Mouse (Mus musculus): ENCODE measurements at regions not wholly inside any gene's neighbourhood (a gene's known extent, or its start where the extent isn't known, plus 50 kb on each side); places are given as distances from the start of the nearest gene placed in this dataset.

DNA sequence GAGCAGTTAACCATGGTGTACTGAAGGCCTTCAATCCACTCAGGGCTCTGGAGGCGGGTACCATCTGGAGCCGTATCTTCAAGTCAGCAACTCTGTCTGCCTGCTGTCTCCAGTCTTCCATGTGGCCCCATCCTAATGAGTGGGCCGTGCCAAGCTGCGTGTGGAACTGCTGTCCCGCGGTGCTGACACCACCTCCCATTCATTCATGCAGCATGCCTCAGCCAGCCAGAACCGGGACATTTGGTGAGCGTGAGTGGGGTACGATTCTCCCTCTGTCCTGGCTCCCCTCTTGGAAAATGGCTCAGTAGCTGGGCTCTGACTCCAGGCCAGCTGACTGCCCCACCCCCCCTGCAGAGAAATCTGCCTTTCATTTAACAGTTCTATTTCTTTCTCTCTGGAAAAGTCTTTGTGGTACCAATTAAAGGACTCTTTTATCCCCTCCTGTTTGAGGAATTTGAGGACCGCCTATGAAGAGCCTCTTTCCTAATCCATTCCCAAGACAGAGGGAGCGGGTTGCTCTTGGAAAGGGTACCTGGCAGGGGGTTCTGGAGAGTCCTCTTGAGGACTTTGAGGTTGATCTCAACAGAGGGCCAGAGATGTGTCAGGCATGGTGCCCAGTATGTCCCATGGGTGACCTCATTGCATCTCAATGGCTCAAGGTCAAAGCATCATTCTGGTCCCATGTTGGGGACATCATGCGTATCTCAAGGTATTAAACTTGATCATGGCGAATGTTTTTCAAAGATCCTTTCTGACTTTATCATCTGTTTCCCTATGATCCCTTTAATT lies 55.5 kb upstream of the Brd7 start:
- Histone ChIP-seq H3K9ac (no peak overlapping the region), H3K4me2 (no peak overlapping the region), H3K4me1 (replicated peaks) (no peaks in the 10 kb centered on the region), H3K9me3 (replicated peaks) (no peaks in the 10 kb centered on the region), H3K36me3 (replicated peaks) (no peaks in the 10 kb centered on the region), H3K4me3 (replicated peaks) (no peak overlapping the region), H3K27me3 (no peaks in the 10 kb centered on the region), H3K27ac (replicated peaks) (no peak overlapping the region)
- WGBS (ENCODE audit: insufficient replicate concordance) = 65% methylated on average over 13 of the region's 13 CpGs
- no peak for ATAC-seq (ENCODE audit: insufficient read depth)

DNA sequence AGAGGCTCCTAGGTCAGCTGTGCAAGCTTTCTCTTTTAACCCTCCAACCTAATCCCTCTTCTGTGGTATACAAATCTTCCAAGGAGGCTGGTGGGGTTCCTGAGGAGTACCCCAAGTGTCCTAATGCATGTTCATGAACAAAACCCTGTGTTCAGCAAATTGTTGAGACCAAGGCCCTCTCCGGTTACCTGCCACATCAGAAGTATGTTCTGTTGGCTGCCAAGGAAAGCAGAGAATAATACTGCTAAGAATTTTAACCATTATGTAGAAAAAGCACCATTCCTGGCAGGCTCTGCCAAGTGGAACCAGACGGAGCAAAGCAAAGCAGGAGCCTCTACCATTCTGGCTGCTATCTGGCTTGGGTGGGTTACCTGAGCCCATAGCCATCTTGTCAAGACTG lies 61.3 kb upstream of the Brd7 start:
- Histone ChIP-seq H3K4me2 (no peak overlapping the region), H3K4me3 (replicated peaks) (no peak overlapping the region), H3K4me1 (replicated peaks) (no peaks in the 10 kb centered on the region), H3K9ac (no peak overlapping the region), H3K27ac (replicated peaks) (no peak overlapping the region), H3K36me3 (replicated peaks) (no peaks in the 10 kb centered on the region), H3K9me3 (replicated peaks) (no peaks in the 10 kb centered on the region), H3K27me3 (no peaks in the 10 kb centered on the region)
- 63% methylated on average over 2 of the region's 2 CpGs for WGBS (ENCODE audit: insufficient replicate concordance)
- no peak for ATAC-seq (ENCODE audit: insufficient read depth)

DNA sequence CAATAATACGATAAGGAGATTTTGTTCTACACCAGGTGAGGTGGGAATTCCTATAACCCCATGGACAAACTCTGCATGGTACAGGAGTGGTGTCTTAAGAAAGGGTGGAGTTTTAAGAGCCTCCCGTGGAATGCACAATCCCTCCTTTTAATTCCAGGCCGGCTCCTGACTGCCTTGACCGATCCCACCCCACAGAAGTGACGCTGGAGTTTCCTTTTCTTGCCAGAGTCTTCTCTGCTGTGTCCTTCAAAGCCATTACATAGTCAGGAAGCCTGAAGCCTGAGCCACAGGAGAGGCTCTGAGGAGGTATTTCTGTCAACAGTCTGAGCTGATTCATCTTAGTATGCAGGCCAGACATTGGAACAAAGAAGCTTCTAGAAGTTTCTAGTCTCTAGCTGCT lies 66.6 kb upstream of the Brd7 start:
- H3K4me3 ChIP-seq (replicated peaks) = no peak overlapping the region
- H3K27ac ChIP-seq (replicated peaks) = no peak overlapping the region
- H3K4me2 ChIP-seq = no peak overlapping the region
- H3K9ac ChIP-seq = no peak overlapping the region
- H3K4me1 ChIP-seq (replicated peaks) = no peaks in the 10 kb centered on the region
- no peak for ATAC-seq (ENCODE audit: insufficient read depth)
- no peaks in the 10 kb centered on the region for H3K27me3 ChIP-seq
- no peaks in the 10 kb centered on the region for H3K36me3 ChIP-seq (replicated peaks)
- WGBS (ENCODE audit: insufficient replicate concordance) = 57% methylated on average over 5 of the region's 5 CpGs
- H3K9me3 ChIP-seq (replicated peaks) = no peaks in the 10 kb centered on the region

DNA sequence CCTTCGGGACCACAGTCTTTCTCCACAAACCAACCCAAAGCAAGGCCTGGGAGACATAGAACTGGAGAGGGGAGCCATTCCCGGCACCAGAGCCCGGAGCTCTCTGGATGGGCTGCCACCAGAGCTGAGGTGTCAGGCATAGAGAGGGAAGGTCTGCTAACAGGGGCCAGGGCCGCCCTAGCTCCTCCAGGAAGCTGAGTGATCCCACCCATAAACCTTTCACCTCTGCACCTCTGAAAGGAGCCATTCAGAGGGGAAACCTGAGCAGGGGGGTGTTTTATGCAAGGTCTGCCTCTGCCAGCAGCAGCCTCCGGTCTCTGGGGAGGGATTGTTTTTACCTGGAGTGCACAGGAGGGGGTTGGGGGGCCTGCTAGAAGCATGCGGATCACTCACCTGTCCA lies 69.4 kb upstream of the Brd7 start:
- Histone ChIP-seq H3K27me3 (peaks cover 5% of the 10 kb centered on the region; the same call in 1 of the 2 replicates), H3K36me3 (replicated peaks) (no peaks in the 10 kb centered on the region), H3K9me3 (replicated peaks) (no peaks in the 10 kb centered on the region), H3K27ac (replicated peaks) (no peak overlapping the region), H3K9ac (no peak overlapping the region), H3K4me3 (replicated peaks) (no peak overlapping the region), H3K4me2 (no peak overlapping the region), H3K4me1 (replicated peaks) (no peaks in the 10 kb centered on the region)
- 45% methylated on average over 6 of the region's 6 CpGs for WGBS (ENCODE audit: insufficient replicate concordance)
- no peak for ATAC-seq (ENCODE audit: insufficient read depth)

DNA sequence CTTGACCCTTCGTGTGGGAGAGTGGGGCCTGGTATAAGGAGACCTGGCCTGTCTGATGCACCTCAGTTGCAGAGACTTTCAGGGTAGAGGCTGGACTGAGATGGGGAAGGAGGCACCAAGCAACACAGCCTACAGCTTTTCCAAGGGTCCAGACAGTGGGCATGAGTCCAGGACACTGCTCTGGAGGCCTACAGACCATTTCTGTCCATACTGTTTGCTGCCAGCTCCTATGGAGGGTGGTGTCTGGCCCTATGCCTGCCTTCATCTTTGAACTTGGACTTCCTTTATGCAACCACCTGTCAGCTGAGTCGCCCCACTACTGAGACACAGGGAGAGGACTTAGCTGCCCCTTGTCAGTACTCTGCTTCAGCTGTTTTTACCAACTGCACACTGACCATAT lies 73.7 kb upstream of the Brd7 start:
- Histone ChIP-seq H3K27ac (replicated peaks) (no peak overlapping the region), H3K4me1 (replicated peaks) (no peaks in the 10 kb centered on the region), H3K9me3 (replicated peaks) (no peaks in the 10 kb centered on the region), H3K9ac (no peak overlapping the region), H3K27me3 (peaks cover 29% of the 10 kb centered on the region), H3K36me3 (replicated peaks) (no peaks in the 10 kb centered on the region), H3K4me2 (no peak overlapping the region), H3K4me3 (replicated peaks) (no peak overlapping the region)
- WGBS (ENCODE audit: insufficient replicate concordance) = 40% methylated on average over 2 of the region's 2 CpGs
- no peak for ATAC-seq (ENCODE audit: insufficient read depth)

DNA sequence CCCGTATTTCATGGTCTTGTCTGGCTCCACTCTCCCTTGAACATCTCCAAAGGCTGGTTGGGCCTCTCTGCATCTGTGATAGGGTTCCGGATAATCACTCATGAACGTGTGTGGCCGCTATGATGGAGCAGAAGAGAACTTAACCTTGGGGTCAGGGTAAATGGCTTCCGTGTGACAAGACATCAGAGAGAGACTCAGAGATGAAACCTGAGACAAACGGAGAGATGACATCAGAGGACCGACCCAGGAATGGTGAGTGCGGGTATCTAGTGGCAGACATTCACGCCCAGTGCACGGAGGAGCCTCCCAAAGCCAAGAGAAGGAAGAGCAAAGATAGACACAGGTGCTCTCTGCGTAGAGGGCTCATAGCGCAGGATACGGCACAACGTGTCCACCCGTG lies 78.2 kb upstream of the Brd7 start:
- Histone ChIP-seq H3K4me1 (replicated peaks) (no peaks in the 10 kb centered on the region), H3K27ac (replicated peaks) (no peak overlapping the region), H3K4me2 (no peak overlapping the region), H3K9ac (no peak overlapping the region), H3K36me3 (replicated peaks) (no peaks in the 10 kb centered on the region), H3K4me3 (replicated peaks) (no peak overlapping the region), H3K9me3 (replicated peaks) (no peaks in the 10 kb centered on the region), H3K27me3 (peaks cover 29% of the 10 kb centered on the region)
- 65% methylated on average over 15 of the region's 15 CpGs for WGBS (ENCODE audit: insufficient replicate concordance)
- ATAC-seq (ENCODE audit: insufficient read depth) = no peak

DNA sequence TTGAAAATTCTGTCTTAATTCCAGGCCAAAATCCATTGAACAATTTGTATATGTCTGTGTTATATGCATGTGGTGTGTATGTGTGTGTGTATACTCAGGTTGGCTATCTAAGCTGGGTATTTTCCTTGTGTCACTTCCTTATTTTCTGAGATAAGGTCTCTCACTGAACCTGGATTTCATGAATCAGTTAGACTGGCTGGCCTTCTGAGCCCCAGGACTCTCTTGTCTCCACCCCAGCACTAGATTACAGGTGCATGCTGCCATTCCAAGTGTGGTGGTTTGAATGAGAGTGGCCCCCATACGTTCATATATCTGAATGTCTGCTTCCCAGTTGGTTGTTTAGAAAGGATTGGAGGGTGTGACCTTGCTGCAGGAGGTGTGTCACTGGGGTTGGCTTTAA lies 77.8 kb upstream of the Nkd1 start:
- Histone ChIP-seq H3K27ac (replicated peaks) (no peak overlapping the region), H3K27me3 (peaks cover 5% of the 10 kb centered on the region; the same call in 1 of the 2 replicates), H3K4me1 (replicated peaks) (no peaks in the 10 kb centered on the region), H3K4me3 (replicated peaks) (no peak overlapping the region), H3K36me3 (replicated peaks) (no peaks in the 10 kb centered on the region), H3K4me2 (no peak overlapping the region), H3K9ac (no peak overlapping the region), H3K9me3 (replicated peaks) (no peaks in the 10 kb centered on the region)
- WGBS (ENCODE audit: insufficient replicate concordance) = 29% methylated on average over 1 of the region's 1 CpGs
- no peak for ATAC-seq (ENCODE audit: insufficient read depth)

DNA sequence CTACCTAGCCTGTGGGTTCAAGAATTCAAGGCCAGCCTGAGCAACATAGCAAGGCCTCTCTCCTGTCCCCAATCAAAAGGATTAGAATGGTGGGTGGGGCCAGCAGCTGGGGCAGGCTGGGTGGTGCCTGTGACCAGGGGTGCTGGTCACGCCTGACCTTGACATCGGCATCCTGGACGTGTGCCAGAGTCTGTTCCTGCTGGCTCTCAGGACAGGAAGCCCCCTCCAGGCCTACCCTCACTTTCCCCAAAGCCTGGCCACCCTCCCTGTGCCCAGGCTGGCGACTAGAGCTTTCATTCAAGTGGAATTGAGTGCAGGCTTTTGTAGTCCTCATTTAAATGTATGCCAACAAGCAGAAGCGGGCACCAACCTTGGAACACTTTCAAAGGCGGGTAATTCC lies 73.7 kb upstream of the Nkd1 start:
- 0 out of 2 replicates have a peak, but pooled peaks cover 4% of the 10 kb centered on the region for H3K4me1 ChIP-seq (replicated peaks)
- H3K4me2 ChIP-seq = no peak overlapping the region
- ATAC-seq (ENCODE audit: insufficient read depth) = no peak
- WGBS (ENCODE audit: insufficient replicate concordance) = 45% methylated on average over 6 of the region's 6 CpGs
- no peak overlapping the region for H3K9ac ChIP-seq
- H3K4me3 ChIP-seq (replicated peaks) = no peak overlapping the region
- H3K27ac ChIP-seq (replicated peaks) = no peak overlapping the region
- no peaks in the 10 kb centered on the region for H3K36me3 ChIP-seq (replicated peaks)
- no peaks in the 10 kb centered on the region for H3K9me3 ChIP-seq (replicated peaks)
- peaks cover 36% of the 10 kb centered on the region for H3K27me3 ChIP-seq

DNA sequence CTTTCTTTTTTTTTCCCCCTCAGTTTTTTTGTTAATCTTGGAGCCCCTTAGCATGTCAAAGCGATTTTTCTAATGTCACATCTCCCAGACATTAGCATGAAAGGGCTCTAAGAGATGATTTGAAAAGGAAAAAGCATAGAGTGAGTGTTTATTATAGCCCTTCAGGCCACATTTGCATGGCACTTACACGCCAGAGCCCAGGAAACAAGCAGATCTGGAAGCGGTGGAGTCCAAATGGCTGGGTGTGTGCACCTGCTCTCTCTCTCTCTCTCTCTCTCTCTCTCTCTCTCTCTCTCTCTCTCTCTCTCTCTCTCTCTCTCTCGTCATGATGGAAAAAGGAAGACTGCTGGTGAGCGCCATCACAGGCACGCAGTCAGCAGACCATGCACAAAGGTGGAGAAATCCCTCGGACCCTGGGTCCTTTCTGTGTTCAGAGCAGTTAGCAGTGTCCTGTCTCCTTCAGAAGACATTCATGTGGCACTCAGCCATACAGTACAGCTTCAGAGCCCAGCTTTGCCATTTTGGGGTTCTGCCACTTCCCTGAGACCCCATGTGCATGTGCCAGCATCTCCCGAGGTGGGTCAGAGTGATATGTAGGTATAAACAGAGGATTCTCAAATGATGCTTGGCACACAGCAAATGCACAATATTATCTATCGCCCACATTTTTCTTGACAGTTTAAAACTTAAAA lies 73.2 kb upstream of the Nkd1 start:
- no peak overlapping the region for H3K9ac ChIP-seq
- H3K36me3 ChIP-seq (replicated peaks) = no peaks in the 10 kb centered on the region
- 63% methylated on average over 9 of the region's 9 CpGs for WGBS (ENCODE audit: insufficient replicate concordance)
- no peak overlapping the region for H3K4me2 ChIP-seq
- ATAC-seq (ENCODE audit: insufficient read depth) = no peak
- no peak overlapping the region for H3K27ac ChIP-seq (replicated peaks)
- H3K27me3 ChIP-seq = peaks cover 42% of the 10 kb centered on the region
- 0 out of 2 replicates have a peak, but pooled peaks cover 4% of the 10 kb centered on the region for H3K4me1 ChIP-seq (replicated peaks)
- H3K9me3 ChIP-seq (replicated peaks) = no peaks in the 10 kb centered on the region
- no peak overlapping the region for H3K4me3 ChIP-seq (replicated peaks)

DNA sequence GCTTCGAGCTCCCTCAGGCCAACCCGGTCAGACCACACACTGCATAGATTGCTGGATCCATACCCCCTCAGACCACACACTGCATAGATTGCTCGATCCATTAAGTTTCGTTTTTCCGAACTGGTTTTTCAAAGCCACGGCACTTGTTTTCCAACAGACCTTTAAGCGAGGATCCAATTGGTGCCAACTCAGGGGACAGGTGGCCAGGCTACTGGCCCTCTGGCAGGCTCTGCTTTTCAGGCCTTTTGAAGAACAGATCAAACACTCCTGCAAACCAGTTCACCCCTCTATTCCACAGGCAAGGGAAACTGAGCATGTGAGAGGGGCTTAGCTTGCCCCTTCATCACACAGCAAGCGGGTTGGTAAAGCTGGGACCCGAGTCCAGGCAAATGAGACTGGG lies 72.2 kb upstream of the Nkd1 start:
- H3K9ac ChIP-seq = no peak overlapping the region
- H3K9me3 ChIP-seq (replicated peaks) = no peaks in the 10 kb centered on the region
- no peak overlapping the region for H3K27ac ChIP-seq (replicated peaks)
- H3K36me3 ChIP-seq (replicated peaks) = no peaks in the 10 kb centered on the region
- H3K4me1 ChIP-seq (replicated peaks) = 0 out of 2 replicates have a peak, but pooled peaks cover 8% of the 10 kb centered on the region
- ATAC-seq (ENCODE audit: insufficient read depth) = no peak
- no peak overlapping the region for H3K4me3 ChIP-seq (replicated peaks)
- H3K27me3 ChIP-seq = peaks cover 52% of the 10 kb centered on the region
- 68% methylated on average over 9 of the region's 9 CpGs for WGBS (ENCODE audit: insufficient replicate concordance)
- no peak overlapping the region for H3K4me2 ChIP-seq

DNA sequence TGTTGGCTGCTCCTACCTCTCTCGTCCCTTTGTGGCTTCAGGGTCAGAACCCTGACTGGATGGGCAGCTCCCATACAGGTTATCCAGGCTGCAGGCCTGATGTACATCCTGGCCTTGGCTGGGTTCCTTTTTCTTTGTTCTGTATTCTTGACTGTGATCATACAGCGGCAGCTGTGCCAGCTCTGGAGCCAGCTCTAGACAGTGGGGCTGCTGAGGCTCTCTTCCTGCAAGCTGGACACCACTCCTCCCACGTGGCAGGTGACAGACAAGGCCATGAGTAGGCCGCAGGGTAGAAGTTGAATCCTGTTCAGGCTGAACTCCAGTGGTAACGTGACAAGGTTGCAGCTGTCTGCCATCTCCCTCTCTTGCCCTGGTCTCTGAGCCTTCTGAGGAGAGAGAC lies 71.6 kb upstream of the Nkd1 start:
- Histone ChIP-seq H3K27me3 (peaks cover 57% of the 10 kb centered on the region), H3K4me2 (no peak overlapping the region), H3K4me3 (replicated peaks) (no peak overlapping the region), H3K9me3 (replicated peaks) (no peaks in the 10 kb centered on the region), H3K27ac (replicated peaks) (no peak overlapping the region), H3K4me1 (replicated peaks) (0 out of 2 replicates have a peak, but pooled peaks cover 12% of the 10 kb centered on the region), H3K9ac (no peak overlapping the region), H3K36me3 (replicated peaks) (no peaks in the 10 kb centered on the region)
- no peak for ATAC-seq (ENCODE audit: insufficient read depth)
- WGBS (ENCODE audit: insufficient replicate concordance) = 42% methylated on average over 5 of the region's 5 CpGs
